Mouse (Mus musculus) heart, adult 2 months (tissue): Measurements from ENCODE around the gene Wbp2. TPM values are rescaled to one million over a fixed set of nuclear protein-coding genes. Genes with fewer than 3 reads are reported as not detected.
A peak's percentile ranks its signal among the peaks of the same experiment; 100 is the strongest.

Source experiments
- DNase-seq, 2 experiments: peaks; one replicate each; pipeline ENCODE4 v3.0.0; 2021
- H3K27ac ChIP-seq: fragments of 200-600 bp; 2 replicates; pipeline ENCODE4 v1.8.1; 2022
- H3K27me3 ChIP-seq: fragments of 200-500 bp; 2 replicates; pipeline ENCODE4 v1.6.1; 2012; ENCODE audit warnings: mild to moderate bottlenecking, low read length, inconsistent platforms, mixed read lengths; ENCODE audit not compliant: control insufficient read depth, insufficient read depth
- H3K36me3 ChIP-seq: fragments of 200-500 bp; 2 replicates; pipeline ENCODE4 v1.6.1; 2012; ENCODE audit warnings: low read length, inconsistent platforms; ENCODE audit not compliant: control insufficient read depth, insufficient read depth
- H3K4me1 ChIP-seq: fragments of 200-500 bp; 2 replicates; pipeline ENCODE4 v1.6.1; 2011; ENCODE audit warnings: low read length; ENCODE audit not compliant: control insufficient read depth, insufficient read depth
- H3K4me3 ChIP-seq: fragments of 200-600 bp; 2 replicates; pipeline ENCODE4 v1.8.1; 2022
- H3K79me2 ChIP-seq: fragments of 200-500 bp; replicated peaks from 2 replicates; pipeline ENCODE4 v1.6.1; 2012; ENCODE audit warnings: mild to moderate bottlenecking, inconsistent platforms, low read length, moderate library complexity, mixed read lengths; ENCODE audit not compliant: control insufficient read depth, insufficient read depth
- H3K9ac ChIP-seq: fragments of 200-500 bp; 2 replicates; pipeline ENCODE4 v1.6.1; 2012; ENCODE audit warnings: low read depth, mild to moderate bottlenecking, control low read depth, inconsistent platforms, low read length, mixed read lengths
- CTCF ChIP-seq: fragments of 200-600 bp; IDR thresholded peaks from 2 replicates; pipeline ENCODE4 v1.8.1; 2022; ENCODE audit warnings: antibody characterized with exemption, mild to moderate bottlenecking, moderate library complexity
- EP300 ChIP-seq: fragments of 200-500 bp; IDR thresholded peaks from 2 replicates; pipeline ENCODE4 v1.6.1; 2011; ENCODE audit warnings: low read depth, low read length, control low read depth; ENCODE audit not compliant: insufficient read depth
- POLR2A ChIP-seq: fragments of 200-500 bp; IDR thresholded peaks from 2 replicates; pipeline ENCODE4 v1.6.1; 2011; ENCODE audit warnings: mild to moderate bottlenecking, low read depth, low read length, control low read depth; ENCODE audit not compliant: insufficient read depth
- WGBS: fragments of 180-500 bp; shearing (Covaris S2); methylation state at CpG from one replicate; pipeline ENCODE4 v1.1.7; 2018; 5-methylcytosine and 5-hydroxymethylcytosine counted together
- intact Hi-C: fragments of 180-260 bp; cut with DNase I; formaldehyde crosslinking; loops from one replicate; pipeline ENCODE4 v1.15.1; 2025
- polyA plus RNA-seq: library from polyadenylated mRNA; depleted of rRNA; stranded (reverse); fragments of >200 nt; gene quantifications from 2 replicates; pipeline ENCODE4 v1.2.3, GENCODE M21; 2012
- total RNA-seq, 2 experiments: library from RNA; stranded (reverse); gene quantifications; 2 replicates each; pipeline ENCODE4 v1.2.3; 2021

Wbp2 gene
- total and polyA plus RNA-seq, 3 experiments, result 91.0 to 176 (median 108) TPM

DNA sequence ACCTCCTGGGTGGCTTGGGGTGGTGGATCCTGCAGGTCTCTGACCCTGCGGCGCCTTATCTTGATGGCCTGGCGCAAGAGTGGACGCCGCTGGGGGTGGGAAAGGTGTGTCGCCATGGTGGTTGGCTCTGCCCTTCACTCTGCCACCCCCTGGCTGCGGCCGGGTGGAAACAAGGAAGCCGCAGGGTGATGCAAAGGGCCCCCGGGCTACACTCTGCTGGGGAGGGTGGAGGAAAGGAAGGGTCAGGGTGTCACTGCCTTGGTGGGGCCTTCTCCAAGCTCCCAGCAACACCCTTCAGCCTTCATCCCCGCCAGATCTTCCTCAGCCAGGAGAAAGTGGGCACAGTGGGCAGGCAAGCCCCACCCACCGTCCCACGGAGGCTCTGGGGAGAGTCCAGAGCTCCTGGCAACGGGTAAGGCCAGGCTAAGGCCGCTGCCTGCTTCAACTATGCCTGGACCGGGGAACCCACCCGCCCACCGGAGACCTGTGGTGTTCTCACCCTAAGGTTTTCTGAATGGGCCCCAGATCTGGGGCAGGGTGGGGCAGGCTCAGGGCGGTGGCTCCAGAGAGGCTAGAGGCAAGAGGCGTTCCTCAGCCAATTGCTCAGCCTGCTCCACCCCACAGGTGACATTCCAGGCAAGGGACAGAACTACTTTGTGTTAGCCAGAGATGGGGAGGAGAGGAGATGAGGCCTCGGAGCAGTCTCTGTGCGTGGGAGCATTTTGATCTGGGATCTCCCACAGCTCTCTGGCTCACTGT is 9.2 kb downstream of the Wbp2 start, which contains the start of gene Unc13d:
Gene Unc13d (minus strand): TSS at position 516 of the 759 bp plus-strand sequence.
- Histone ChIP-seq H3K4me1 (no peaks in the 10 kb centered on the region), H3K27ac (no peak within 1 kb of the TSS), H3K36me3 (no peaks in the 10 kb centered on the region), H3K27me3 (no peaks in the 10 kb centered on the region), H3K4me3 (no peak within 1 kb of the TSS), H3K9ac (peak within 1 kb of the TSS; percentile 44), H3K79me2 (no peaks in the 10 kb centered on the region)
- WGBS, result 48% methylated on average over 22 of the region's 22 CpGs
- TF ChIP-seq CTCF, result peak; percentile 31
- no peak for TF ChIP-seq POLR2A
- TF ChIP-seq EP300, result no peak
- peak; percentile 47 to 72 for DNase-seq
- intact Hi-C loops, result no loop called here

DNA sequence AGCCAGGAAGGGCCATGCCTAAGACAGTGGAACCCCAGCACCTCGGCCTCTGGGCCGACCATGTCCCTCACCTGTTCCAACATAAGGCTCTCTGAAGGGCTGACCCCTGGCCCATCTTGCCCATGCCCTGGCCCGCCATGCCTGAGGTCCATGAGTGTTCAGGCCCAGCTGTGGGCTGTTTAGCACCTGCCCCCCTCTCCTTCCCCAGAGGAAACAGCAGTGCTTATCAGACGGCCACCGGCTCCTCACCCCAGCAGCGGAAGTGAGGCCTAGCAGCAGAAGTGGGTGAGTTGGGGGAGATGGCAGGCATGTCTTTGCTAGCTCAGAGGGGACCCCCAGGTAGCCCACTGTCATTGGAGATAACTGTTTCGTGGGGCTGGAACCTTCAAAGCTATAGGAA is 10.0 kb downstream of the Wbp2 start:
- TF ChIP-seq CTCF (no peak), EP300 (no peak), POLR2A (no peak)
- H3K36me3 ChIP-seq, result no peaks in the 10 kb centered on the region
- no peak overlapping the region for H3K4me3 ChIP-seq
- H3K4me1 ChIP-seq, result no peaks in the 10 kb centered on the region
- no peaks in the 10 kb centered on the region for H3K79me2 ChIP-seq
- 58% methylated on average over 7 of the region's 7 CpGs for WGBS
- intact Hi-C loops, result no loop called here
- no peak overlapping the region for H3K9ac ChIP-seq
- H3K27ac ChIP-seq, result no peak overlapping the region
- no peak for DNase-seq
- no peaks in the 10 kb centered on the region for H3K27me3 ChIP-seq

DNA sequence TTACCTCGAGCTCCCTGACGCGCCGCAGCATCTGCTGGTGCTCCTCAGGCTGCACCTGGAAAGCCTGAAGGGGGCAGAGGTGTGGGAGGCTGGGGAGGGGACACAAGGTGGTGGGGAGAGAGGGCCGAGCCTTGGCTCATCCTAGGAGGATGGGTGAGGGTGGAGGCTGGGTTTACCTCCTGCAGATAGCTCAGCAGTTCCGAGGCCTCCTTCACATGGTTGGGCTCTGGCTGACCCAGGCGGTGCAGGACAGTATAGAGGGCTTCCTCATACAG is 10.6 kb downstream of the Wbp2 start:
- Histone ChIP-seq H3K27me3 (no peaks in the 10 kb centered on the region), H3K79me2 (no peaks in the 10 kb centered on the region), H3K4me1 (no peaks in the 10 kb centered on the region), H3K27ac (no peak overlapping the region), H3K9ac (no peak overlapping the region), H3K36me3 (no peaks in the 10 kb centered on the region), H3K4me3 (no peak overlapping the region)
- WGBS, result 73% methylated on average over 7 of the region's 7 CpGs
- TF ChIP-seq POLR2A (no peak), CTCF (no peak)
- intact Hi-C loops, result no loop called here
- DNase-seq, result no peak

GRCm38 (mm10) chr11:116075539-116076265 is 11.1 kb downstream of the Wbp2 start:
- no peak for TF ChIP-seq POLR2A
- no peak for TF ChIP-seq CTCF
- no peak for TF ChIP-seq EP300
- no peak overlapping the region for H3K27ac ChIP-seq
- no peak for DNase-seq
- H3K36me3 ChIP-seq, result no peaks in the 10 kb centered on the region
- H3K4me3 ChIP-seq, result no peak overlapping the region
- no peaks in the 10 kb centered on the region for H3K79me2 ChIP-seq
- WGBS, result 52% methylated on average over 20 of the region's 20 CpGs
- H3K9ac ChIP-seq, result no peak overlapping the region
- no peaks in the 10 kb centered on the region for H3K4me1 ChIP-seq
- no peaks in the 10 kb centered on the region for H3K27me3 ChIP-seq
- intact Hi-C loops, result no loop called here

DNA sequence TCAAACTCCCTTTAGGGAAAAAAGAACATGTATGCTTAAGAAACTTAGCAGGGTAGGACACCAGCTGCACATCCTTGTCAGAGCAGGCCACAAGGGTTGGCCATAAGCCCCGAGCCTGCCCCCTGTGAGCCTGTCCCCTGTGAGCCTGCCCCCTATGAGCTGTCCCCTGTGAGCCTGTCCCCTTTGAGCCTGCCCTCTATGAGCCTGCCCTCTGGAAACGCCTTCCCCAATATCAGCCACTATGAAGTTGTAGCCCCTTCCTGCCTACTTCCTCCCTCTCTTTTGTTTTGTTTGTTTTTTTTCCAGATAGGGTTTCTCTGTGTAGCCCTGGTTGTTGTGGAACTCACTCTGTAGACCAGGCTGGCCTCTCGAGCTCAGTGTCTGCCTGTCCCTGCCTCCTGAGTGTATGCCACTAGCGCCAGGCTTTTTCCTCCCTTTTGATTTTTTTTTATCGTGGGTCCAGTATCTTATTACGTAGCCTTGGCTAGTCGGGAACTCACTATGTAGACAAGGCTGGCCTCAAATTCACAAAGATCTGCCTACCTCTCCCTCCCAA is 12.3 kb downstream of the Wbp2 start:
- H3K4me1 ChIP-seq, result no peaks in the 10 kb centered on the region
- no peak for TF ChIP-seq CTCF
- TF ChIP-seq EP300, result no peak
- no peak for TF ChIP-seq POLR2A
- 43% methylated on average over 7 of the region's 7 CpGs for whole genome bisulfite sequencing

GRCm38 (mm10) chr11:116072608-116073007 is 14.2 kb downstream of the Wbp2 start:
- no peak for DNase-seq
- intact Hi-C loops, result no loop called here
- Histone ChIP-seq H3K4me3 (no peak overlapping the region), H3K36me3 (no peaks in the 10 kb centered on the region), H3K27me3 (no peaks in the 10 kb centered on the region), H3K79me2 (no peaks in the 10 kb centered on the region), H3K4me1 (no peaks in the 10 kb centered on the region), H3K27ac (no peak overlapping the region), H3K9ac (no peak overlapping the region)
- TF ChIP-seq POLR2A, result no peak
- TF ChIP-seq EP300, result no peak
- no peak for TF ChIP-seq CTCF
- 87% methylated on average over 3 of the region's 3 CpGs for WGBS

More for the DNA sequence above, 12.3 kb downstream of the Wbp2 start:
- no peaks in the 10 kb centered on the region for H3K79me2 ChIP-seq
- intact Hi-C loops, result no loop called here
- no peak overlapping the region for H3K27ac ChIP-seq
- H3K9ac ChIP-seq, result no peak overlapping the region
- no peak overlapping the region for H3K4me3 ChIP-seq
- H3K27me3 ChIP-seq, result no peaks in the 10 kb centered on the region
- DNase-seq, result no peak
- no peaks in the 10 kb centered on the region for H3K36me3 ChIP-seq
